Mouse (Mus musculus) testis, adult 2 months (tissue): ENCODE data around the gene Htra3.

Experiments used
- CTCF ChIP-seq: fragments of 200-500 bp; IDR thresholded peaks from 2 replicates; pipeline ENCODE4 v1.5.1; 2012; ENCODE audit warnings: low read depth, mild to moderate bottlenecking, inconsistent platforms, low read length, moderate library complexity; ENCODE audit not compliant: control insufficient read depth, insufficient read depth, insufficient replicate concordance
- POLR2A ChIP-seq: fragments of 200-500 bp; IDR thresholded peaks from 2 replicates; pipeline ENCODE4 v1.6.1; 2012; ENCODE audit warnings: low read depth, mild to moderate bottlenecking, inconsistent platforms, low read length, moderate library complexity; ENCODE audit not compliant: control insufficient read depth

GRCm38 (mm10) chr5:35652319-35652718 is 27.3 kb downstream of the Htra3 start:
- TF ChIP-seq CTCF (no peak), POLR2A (no peak)
